Mouse (Mus musculus) bone marrow, adult 2 months (tissue): ENCODE results near the gene Synj1. TPM values are rescaled to one million over a fixed set of nuclear protein-coding genes. Genes with fewer than 3 reads are reported as not detected.
A peak's percentile ranks its signal among the peaks of the same experiment; 100 is the strongest.

Source experiments
- H3K27ac ChIP-seq: fragments of 200-500 bp; 2 replicates; pipeline ENCODE4 v1.5.1; 2012; ENCODE audit warnings: low read depth, mild to moderate bottlenecking, control low read depth, inconsistent platforms, low read length; ENCODE audit not compliant: control insufficient read depth, poor library complexity, insufficient read depth
- H3K4me1 ChIP-seq: fragments of 200-500 bp; 2 replicates; pipeline ENCODE4 v1.6.1; 2011; ENCODE audit warnings: low read length; ENCODE audit not compliant: control insufficient read depth, insufficient read depth
- H3K4me3 ChIP-seq: fragments of 200-500 bp; replicated peaks from 2 replicates; pipeline ENCODE3; 2011; ENCODE audit warnings: mild to moderate bottlenecking, low read depth, low read length, control low read depth; ENCODE audit not compliant: control insufficient read depth
- CTCF ChIP-seq: fragments of 200-500 bp; IDR thresholded peaks from 2 replicates; pipeline ENCODE4 v1.5.1; 2011; ENCODE audit warnings: low read length, control low read depth; ENCODE audit not compliant: control insufficient read depth, insufficient read depth
- POLR2A ChIP-seq: fragments of 200-500 bp; IDR thresholded peaks from 2 replicates; pipeline ENCODE4 v1.6.1; 2011; ENCODE audit warnings: low read depth, mild to moderate bottlenecking, control low read depth, low read length, borderline replicate concordance; ENCODE audit not compliant: control insufficient read depth
- WGBS: fragments of 180-500 bp; shearing (Covaris S2); methylation state at CpG from one replicate; pipeline ENCODE4 v1.1.7; 2018; 5-methylcytosine and 5-hydroxymethylcytosine counted together
- polyA plus RNA-seq: library from polyadenylated mRNA; stranded (reverse); fragments of >200 nt; gene quantifications from 2 replicates; pipeline ENCODE4 v1.2.4, GENCODE M21; 2011; ENCODE audit warnings: low replicate concordance; ENCODE audit not compliant: missing spikeins, insufficient read depth, insufficient read length

Gene Synj1
- polyA plus RNA-seq, 1 experiment = 38.2 TPM

DNA sequence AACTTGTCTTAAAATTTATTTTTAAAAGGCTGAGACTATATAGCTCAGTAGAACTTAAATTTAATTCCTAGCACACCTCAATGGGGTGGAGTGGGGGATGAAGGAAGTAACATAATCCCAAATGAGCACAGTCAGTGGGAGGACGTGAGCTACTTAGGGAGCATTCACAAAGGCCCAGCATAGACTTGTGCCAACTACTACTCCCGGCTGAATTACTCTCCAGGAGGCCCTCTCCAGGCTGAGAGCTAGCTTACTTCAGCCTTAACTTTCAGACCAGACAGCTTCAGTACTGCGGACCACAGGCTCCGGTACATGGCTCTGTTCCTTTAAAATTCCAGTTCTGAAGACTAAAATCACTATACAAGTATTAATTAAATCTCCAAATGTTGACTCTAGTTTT lies 15.2 kb upstream of the Synj1 start:
- TF ChIP-seq POLR2A = no peak
- TF ChIP-seq CTCF = no peak
- no peak overlapping the region for H3K4me3 ChIP-seq
- whole genome bisulfite sequencing = 90% methylated on average over 4 of the region's 4 CpGs
- H3K27ac ChIP-seq = no peak overlapping the region
- no peaks in the 10 kb centered on the region for H3K4me1 ChIP-seq

DNA sequence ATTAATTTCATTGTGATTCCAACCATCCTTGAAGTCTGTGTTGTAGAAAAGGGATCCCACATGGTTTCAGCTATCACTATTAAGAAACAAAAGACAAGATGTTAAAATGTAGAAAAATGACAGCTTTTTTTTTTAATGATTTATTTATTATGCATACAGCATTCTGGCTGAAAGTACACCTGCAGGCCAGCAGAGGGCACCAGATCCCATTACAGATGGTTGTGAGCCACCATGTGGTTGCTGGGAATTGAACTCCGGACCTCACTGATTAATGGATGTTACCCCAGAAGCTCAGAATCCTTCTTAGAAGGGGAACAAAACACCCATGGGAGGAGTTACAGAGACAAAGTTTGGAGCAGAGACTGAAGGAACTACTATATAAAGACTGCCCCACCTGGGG lies 12.3 kb upstream of the Synj1 start:
- H3K4me3 ChIP-seq = no peak overlapping the region
- TF ChIP-seq POLR2A = no peak
- TF ChIP-seq CTCF = peak; percentile 49
- no peak overlapping the region for H3K27ac ChIP-seq
- WGBS = 90% methylated on average over 1 of the region's 1 CpGs
- H3K4me1 ChIP-seq = no peaks in the 10 kb centered on the region

DNA sequence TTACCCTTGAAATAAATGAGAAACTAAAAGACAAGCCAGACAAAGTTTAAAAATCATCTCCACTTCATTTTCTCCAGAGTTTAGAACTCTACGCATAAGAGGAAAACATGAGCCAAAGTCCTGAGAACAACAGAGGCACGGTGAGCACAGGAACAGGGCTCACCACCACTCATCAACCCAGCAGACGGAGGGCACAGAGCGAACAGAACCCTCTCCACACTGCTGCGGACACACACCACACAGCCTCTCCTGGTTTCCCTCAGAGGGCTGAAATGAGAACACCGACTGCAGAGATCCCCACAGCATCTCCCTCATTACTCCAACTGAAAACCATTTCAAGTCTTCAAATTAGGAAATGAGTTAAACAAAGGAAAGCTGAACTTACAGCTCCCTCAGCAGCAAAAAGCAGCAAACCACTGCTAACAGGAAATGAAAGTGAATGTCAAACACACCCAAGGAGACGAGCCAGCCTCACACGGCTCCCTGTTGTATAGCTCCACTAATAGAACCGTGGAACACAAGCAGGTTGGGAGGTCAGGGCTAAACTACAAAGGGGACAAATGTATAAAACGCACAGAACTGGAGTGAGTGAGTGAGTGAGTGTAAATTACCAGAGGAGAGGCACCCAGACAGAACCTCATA lies 9.9 kb upstream of the Synj1 start:
- no peak overlapping the region for H3K4me3 ChIP-seq
- 78% methylated on average over 10 of the region's 10 CpGs for WGBS
- TF ChIP-seq POLR2A (no peak), CTCF (no peak)
- peak overlapping the region; percentile 64 for H3K27ac ChIP-seq
- H3K4me1 ChIP-seq = no peaks in the 10 kb centered on the region

DNA sequence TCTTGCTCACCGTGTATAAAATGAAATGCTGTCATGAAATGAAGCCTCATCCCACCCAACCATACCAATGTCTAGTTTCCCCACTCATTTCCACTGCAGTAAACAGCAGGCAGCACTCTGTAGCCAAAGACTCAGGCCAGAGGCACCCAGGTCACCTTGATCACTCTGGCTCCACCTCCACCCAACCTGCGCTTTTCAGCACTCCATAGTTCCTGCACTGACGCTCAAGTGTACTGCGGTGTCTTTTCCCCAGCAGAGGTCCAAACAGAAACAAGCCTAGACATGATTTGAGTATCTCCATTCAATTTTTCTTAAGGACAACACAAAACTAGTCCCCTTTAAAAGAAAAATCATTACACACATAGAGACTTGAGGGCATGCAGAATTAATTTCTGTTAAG lies 8.4 kb upstream of the Synj1 start:
- WGBS = 93% methylated on average over 4 of the region's 4 CpGs
- Histone ChIP-seq H3K4me1 (no peaks in the 10 kb centered on the region), H3K4me3 (no peak overlapping the region), H3K27ac (no peak overlapping the region)
- TF ChIP-seq POLR2A (no peak), CTCF (no peak)

DNA sequence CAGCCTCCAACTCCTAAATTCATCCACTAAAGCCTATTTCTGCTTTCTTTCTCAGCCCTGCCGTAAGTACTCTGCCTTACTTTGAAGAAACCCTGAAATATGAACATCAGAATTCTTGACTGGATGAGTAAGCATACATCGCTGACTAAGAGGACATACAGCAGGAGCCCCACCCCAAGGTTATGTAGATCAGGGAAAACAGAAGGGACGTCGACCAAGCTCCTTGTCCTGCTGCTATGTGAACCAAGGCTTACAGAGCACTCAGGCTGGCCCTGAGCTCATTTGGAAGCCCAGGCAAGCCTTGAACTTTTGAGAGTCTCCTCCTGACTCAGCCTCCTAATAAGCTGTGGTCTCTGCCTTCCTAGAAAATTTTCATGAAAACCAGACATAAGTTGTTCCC lies 4.7 kb upstream of the Synj1 start:
- TF ChIP-seq POLR2A (no peak), CTCF (no peak)
- 89% methylated on average over 4 of the region's 4 CpGs for WGBS
- 0 out of 2 replicates have a peak, but pooled peaks cover 1% of the 10 kb centered on the region for H3K4me1 ChIP-seq
- no peak overlapping the region for H3K4me3 ChIP-seq
- H3K27ac ChIP-seq = no peak overlapping the region

DNA sequence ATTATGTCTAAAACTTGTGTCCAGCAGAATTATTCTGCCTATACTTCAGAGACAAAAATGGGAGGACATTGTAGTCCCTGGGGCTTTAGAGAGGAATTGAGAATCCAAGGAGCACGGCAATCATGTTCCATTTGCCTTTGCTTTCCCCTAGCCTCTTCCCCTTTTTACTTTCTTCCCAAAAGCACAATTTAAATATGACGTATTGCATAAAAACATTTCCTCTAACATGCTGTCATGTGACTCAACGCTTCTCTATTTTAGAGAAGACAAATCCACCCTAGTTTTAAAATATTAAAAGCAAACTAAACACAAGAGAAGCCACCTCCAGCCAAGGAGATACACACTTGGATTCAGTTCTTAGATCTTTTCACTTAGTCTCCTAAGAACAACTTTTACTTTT lies 739 bp upstream of the Synj1 start:
- H3K27ac ChIP-seq = peak overlapping the region; percentile 99
- no peak for TF ChIP-seq CTCF
- no peak for TF ChIP-seq POLR2A
- peak overlapping the region; percentile 93 for H3K4me3 ChIP-seq
- WGBS = under 1% methylated on average over 3 of the region's 3 CpGs
- peaks cover 1% of the 10 kb centered on the region; the same call in 1 of the 2 replicates for H3K4me1 ChIP-seq

DNA sequence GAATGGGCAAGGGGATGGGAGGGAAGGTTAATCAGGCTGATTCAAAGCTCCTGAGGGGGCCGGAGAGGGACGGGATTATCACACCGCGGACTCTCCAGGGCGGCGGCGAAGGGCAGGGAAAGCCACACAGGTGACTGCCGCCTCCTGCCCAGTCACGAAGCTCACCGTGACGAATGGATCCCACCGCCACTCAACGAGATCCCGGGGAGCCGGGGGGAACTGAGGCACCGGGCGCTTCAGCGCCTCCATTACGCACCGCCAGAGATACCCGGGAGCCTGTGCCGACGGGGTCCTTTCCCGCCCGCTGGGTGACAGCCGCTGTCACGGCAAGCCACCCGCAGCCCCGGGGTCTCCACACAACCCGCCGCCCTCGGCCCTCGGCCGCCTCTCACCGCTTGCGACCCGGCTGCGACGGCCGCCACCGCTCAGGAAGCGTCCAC lies 507 bp downstream of the Synj1 start:
- H3K27ac ChIP-seq = peak overlapping the region; percentile 98
- WGBS = under 1% methylated on average over 42 of the region's 42 CpGs
- H3K4me1 ChIP-seq = peaks cover 1% of the 10 kb centered on the region; the same call in 1 of the 2 replicates
- TF ChIP-seq CTCF = no peak
- TF ChIP-seq POLR2A = no peak
- peak overlapping the region; percentile 93 for H3K4me3 ChIP-seq

DNA sequence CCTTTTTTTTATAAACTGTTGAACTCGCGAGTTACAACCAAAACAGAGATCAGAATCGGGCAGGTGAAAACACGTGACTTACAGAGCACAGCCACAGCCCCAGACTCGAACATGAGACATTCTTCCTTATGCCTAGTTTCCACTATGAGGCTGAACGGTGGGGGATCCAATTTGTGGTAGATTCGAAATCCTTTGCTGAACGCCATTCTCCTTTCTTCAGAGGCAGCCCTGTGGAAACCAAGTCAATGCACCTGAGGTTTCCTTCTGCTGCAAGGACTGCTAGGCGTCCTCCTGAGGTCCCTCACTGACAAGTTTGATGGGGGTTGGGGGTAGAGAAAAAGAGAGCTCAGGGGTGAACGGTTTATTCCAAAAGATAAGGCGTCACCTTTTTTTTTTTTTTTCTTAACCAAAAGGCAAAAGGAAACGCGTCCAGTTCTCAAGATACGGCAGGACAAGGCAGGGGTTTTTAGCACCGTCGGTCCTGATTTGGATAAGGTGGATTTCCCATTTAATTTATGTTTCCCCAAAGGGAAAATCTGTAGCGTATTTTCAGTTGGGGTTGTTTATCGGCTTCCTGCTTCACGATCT lies 1.1 kb downstream of the Synj1 start:
- WGBS = 2% methylated on average over 19 of the region's 19 CpGs
- no peak for TF ChIP-seq CTCF
- TF ChIP-seq POLR2A = no peak
- peaks cover 1% of the 10 kb centered on the region; the same call in 1 of the 2 replicates for H3K4me1 ChIP-seq
- peak overlapping the region; percentile 93 for H3K4me3 ChIP-seq
- peak overlapping the region; percentile 98 for H3K27ac ChIP-seq
